Mouse (Mus musculus): ENCODE results near the gene Olfr122.

The Olfr122 gene

DNA sequence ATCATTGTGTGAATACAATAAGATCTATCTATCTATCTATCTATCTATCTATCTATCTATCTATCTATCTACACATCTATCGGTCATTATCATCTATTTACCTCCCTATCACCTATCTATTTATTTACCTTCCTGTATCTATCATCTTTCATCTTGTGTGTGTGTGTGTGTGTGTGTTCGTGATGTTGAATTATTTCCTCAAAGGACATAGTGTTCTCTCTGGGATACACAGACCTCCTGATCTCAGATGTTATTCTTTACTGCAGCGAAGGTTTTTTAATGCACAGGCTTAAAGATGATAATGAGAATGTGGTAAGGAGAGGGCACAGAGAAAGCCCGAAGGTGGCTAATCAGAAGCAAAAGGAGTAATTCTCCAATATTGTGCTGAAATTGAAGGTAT is at the start of gene Olfr122:
Gene Olfr122, plus strand, starts transcription at position 301 of the 400 bp plus-strand sequence.
- in situ Hi-C loops (cut with MboI; ENCODE audit: unreplicated experiment in 2 of 2) = no loop called here

DNA sequence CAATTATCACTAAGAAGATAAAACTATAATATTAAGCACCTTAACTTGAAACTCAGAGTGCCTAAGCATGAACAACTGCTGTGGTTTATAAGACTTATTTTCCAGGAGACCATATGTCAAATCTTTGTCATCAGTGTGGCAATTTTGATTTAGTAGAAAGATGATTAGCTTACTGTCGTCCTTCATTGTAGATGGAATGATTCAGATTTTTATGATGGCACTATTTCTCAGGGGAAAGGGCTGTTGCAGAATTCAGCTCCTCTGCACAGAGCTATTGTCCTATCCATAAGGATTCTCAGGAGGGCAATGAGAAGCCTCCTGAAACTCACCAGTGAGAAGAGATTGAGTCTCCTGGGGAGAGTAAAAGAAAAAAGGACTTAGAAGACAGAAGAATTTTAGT is 46.9 kb upstream of the Olfr122 start, which contains the start of gene Olfr120:
Gene Olfr120, plus strand, starts transcription at position 301 of the 400 bp plus-strand sequence.
- in situ Hi-C loops (cut with MboI; ENCODE audit: unreplicated experiment in 2 of 2) = no loop called here

DNA sequence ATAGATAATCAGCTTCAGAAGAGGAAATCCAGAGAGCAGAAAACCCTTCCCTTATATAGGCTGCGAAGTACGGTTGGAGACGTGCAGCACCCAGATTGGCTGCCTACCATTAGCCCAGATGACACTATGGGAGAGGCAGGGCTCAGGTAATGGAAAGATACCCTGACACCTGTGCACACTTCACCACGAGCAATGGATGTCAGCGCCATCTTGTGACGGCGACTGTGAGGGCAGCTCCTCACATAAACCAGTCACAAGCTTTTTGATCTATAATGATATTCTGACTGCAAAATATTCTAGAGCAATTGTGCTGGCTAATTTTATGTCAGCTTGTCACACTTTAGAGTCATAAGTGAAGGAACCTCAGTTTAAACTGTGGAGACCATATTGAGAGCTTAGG is 30.3 kb upstream of the Olfr122 start:
- in situ Hi-C loops (cut with MboI; ENCODE audit: unreplicated experiment in 2 of 2) = no loop called here

DNA sequence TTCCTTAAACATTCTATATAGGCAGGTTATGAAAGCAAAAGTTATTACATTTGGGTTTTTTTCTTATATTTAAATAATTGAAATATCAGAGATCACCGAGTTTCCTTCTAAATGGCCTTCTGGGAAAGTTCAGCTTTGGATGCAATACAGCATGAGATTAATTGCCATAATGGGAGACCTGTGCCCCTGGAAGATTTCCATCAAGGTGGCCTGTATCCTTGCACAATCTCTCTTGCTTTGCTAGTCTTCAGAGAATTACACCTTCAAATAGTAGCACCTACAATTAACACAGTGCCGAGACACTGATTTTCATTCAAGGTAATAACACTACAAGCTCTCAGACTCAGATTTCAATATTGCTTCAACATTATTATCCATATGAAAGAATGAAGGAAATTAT is 24.8 kb downstream of the Olfr122 start, which contains the start of gene Olfr123:
Gene Olfr123, plus strand, starts transcription at position 301 of the 400 bp plus-strand sequence.
- in situ Hi-C loops (cut with MboI; ENCODE audit: unreplicated experiment in 2 of 2) = no loop called here

DNA sequence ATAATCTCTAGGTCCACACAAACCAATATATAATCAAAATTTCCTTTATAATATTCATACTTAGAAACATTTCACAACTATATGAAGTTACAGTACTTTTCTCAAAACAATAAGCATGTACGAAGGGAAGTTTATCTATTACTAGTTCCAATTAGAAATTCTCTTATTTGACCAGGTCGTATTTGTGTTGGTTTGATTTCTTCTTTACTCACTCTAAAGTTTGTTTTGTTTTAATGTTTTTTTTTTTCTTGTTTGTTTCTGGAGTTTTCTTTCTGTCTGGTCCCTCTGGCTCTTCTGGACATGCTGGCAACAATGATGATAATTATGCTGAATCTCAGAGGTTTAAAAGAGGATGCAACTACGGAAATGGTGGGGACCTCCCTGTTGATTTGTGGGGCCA is 31.2 kb downstream of the Olfr122 start, which contains the start of gene Olfr124:
Gene Olfr124, plus strand, starts transcription at position 301 of the 400 bp plus-strand sequence.
- in situ Hi-C loops (cut with MboI; ENCODE audit: unreplicated experiment in 2 of 2) = no loop called here

Data from v-Abl transformed pro-B cells (cell line).